Mouse (Mus musculus): ENCODE results near the gene Hectd4.
"Not testable (repeated sequence)": the region's sequence is repeated elsewhere in the genome, so short reads cannot be mapped to it uniquely, and the experiment has no call there.

The Hectd4 gene

GRCm38 (mm10) chr5:121206540-121206939, 13.5 kb upstream of the Hectd4 start:
- DNase-seq (ENCODE audit: low spot score in 2 of 2), result no peak

- DNase-seq (ENCODE audit: low spot score in 2 of 2), result no peak
These were observed 13.0 kb upstream of the Hectd4 start for GRCm38 (mm10) chr5:121206984-121207383.

- DNase-seq (ENCODE audit: low spot score in 2 of 2), result no peak
These were observed 10.0 kb upstream of the Hectd4 start for GRCm38 (mm10) chr5:121209755-121210600.

- DNase-seq (ENCODE audit: low spot score in 2 of 2), result no peak
These were observed 9.5 kb upstream of the Hectd4 start for GRCm38 (mm10) chr5:121210601-121210924.

GRCm38 (mm10) chr5:121212108-121212507, 7.9 kb upstream of the Hectd4 start:
- DNase-seq (ENCODE audit: low spot score in 2 of 2), result no peak

- DNase-seq (ENCODE audit: low spot score in 2 of 2), result no peak
These were observed 5.3 kb upstream of the Hectd4 start for GRCm38 (mm10) chr5:121214707-121215106.

- DNase-seq (ENCODE audit: low spot score in 2 of 2), result peak; percentile 75 to 83
These were observed 4.5 kb upstream of the Hectd4 start for GRCm38 (mm10) chr5:121215380-121216125.

- peak; percentile 71 to 87 for DNase-seq (ENCODE audit: low spot score in 2 of 2)
These were observed 3.9 kb upstream of the Hectd4 start for GRCm38 (mm10) chr5:121216126-121216446.

- DNase-seq (ENCODE audit: low spot score in 2 of 2), result not testable (repeated sequence)
These were observed 3.3 kb upstream of the Hectd4 start for GRCm38 (mm10) chr5:121216584-121217312.

GRCm38 (mm10) chr5:121217313-121217634, 2.7 kb upstream of the Hectd4 start:
- DNase-seq (ENCODE audit: low spot score in 2 of 2), result no peak

GRCm38 (mm10) chr5:121219190-121219589, 829 bp upstream of the Hectd4 start:
- no peak for DNase-seq (ENCODE audit: low spot score in 2 of 2)

GRCm38 (mm10) chr5:121220732-121221301, 798 bp downstream of the Hectd4 start:
- peak in 1 of 2 experiments; percentile 68 for DNase-seq (ENCODE audit: low spot score in 2 of 2)

GRCm38 (mm10) chr5:121221328-121221850, 1.4 kb downstream of the Hectd4 start:
- no peak for DNase-seq (ENCODE audit: low spot score in 2 of 2)

- DNase-seq (ENCODE audit: low spot score in 2 of 2), result not testable (repeated sequence)
These were observed 4.0 kb downstream of the Hectd4 start for GRCm38 (mm10) chr5:121224020-121224419.

- no peak for DNase-seq (ENCODE audit: low spot score in 2 of 2)
These were observed 4.8 kb downstream of the Hectd4 start for GRCm38 (mm10) chr5:121224856-121225255.

- DNase-seq (ENCODE audit: low spot score in 2 of 2), result no peak
These were observed 5.8 kb downstream of the Hectd4 start for GRCm38 (mm10) chr5:121225854-121226253.

GRCm38 (mm10) chr5:121226406-121226805, 6.4 kb downstream of the Hectd4 start:
- DNase-seq (ENCODE audit: low spot score in 2 of 2), result no peak

- DNase-seq (ENCODE audit: low spot score in 2 of 2), result no peak
These were observed 6.8 kb downstream of the Hectd4 start for GRCm38 (mm10) chr5:121226845-121227244.

- DNase-seq (ENCODE audit: low spot score in 2 of 2), result not testable (repeated sequence)
These were observed 7.3 kb downstream of the Hectd4 start for GRCm38 (mm10) chr5:121227330-121227729.

- DNase-seq (ENCODE audit: low spot score in 2 of 2), result no peak
These were observed 9.2 kb downstream of the Hectd4 start for GRCm38 (mm10) chr5:121229182-121229581.

GRCm38 (mm10) chr5:121230811-121231210, 10.8 kb downstream of the Hectd4 start:
- DNase-seq (ENCODE audit: low spot score in 2 of 2), result no peak

- DNase-seq (ENCODE audit: low spot score in 2 of 2), result no peak
These were observed 12.8 kb downstream of the Hectd4 start for GRCm38 (mm10) chr5:121232789-121233188.
